Mouse (Mus musculus) neural tube, embryonic 14.5 days (tissue): Measurements from ENCODE around the gene Pdzrn4. TPM values are rescaled to one million over a fixed set of nuclear protein-coding genes. Genes with fewer than 3 reads are reported as not detected.

ENCODE experiments used
- ATAC-seq: fragments of 200-750 bp; cut with Nextera tagmentation; 2 replicates; pipeline ENCODE4 v1.8.0; 2017; ENCODE audit warnings: low read depth, mild to moderate bottlenecking, moderate TSS enrichment, moderate library complexity
- H3K27ac ChIP-seq: fragments of 300-500 bp; sonication (generic); 2 replicates; pipeline ENCODE4 v1.5.1; 2014; ENCODE audit warnings: low read depth, mild to moderate bottlenecking, control low read depth, low read length, moderate library complexity, mixed read lengths
- H3K27me3 ChIP-seq: fragments of 300-500 bp; sonication (generic); 2 replicates; pipeline ENCODE4 v1.6.1; 2014; ENCODE audit warnings: low read length; ENCODE audit not compliant: control insufficient read depth, insufficient read depth
- H3K36me3 ChIP-seq: fragments of 300-500 bp; sonication (generic); 2 replicates; pipeline ENCODE4 v1.6.1; 2014; ENCODE audit warnings: low read length, mixed read lengths; ENCODE audit not compliant: control insufficient read depth, insufficient read depth
- H3K4me1 ChIP-seq: fragments of 300-500 bp; sonication (generic); 2 replicates; pipeline ENCODE4 v1.6.1; 2014; ENCODE audit warnings: low read length; ENCODE audit not compliant: control insufficient read depth, insufficient read depth
- H3K4me2 ChIP-seq: fragments of 300-500 bp; sonication (generic); 2 replicates; pipeline ENCODE4 v1.6.1; 2014; ENCODE audit warnings: mild to moderate bottlenecking, low read depth, low read length, control low read depth
- H3K4me3 ChIP-seq: fragments of 300-500 bp; sonication (generic); 2 replicates; pipeline ENCODE4 v1.5.1; 2014; ENCODE audit warnings: low read depth, low read length, control low read depth, mixed read lengths
- H3K9ac ChIP-seq: fragments of 300-500 bp; sonication (generic); replicated peaks from 2 replicates; pipeline ENCODE4 v1.6.1; 2014; ENCODE audit warnings: low read depth, mild to moderate bottlenecking, control low read depth, low read length, mixed read lengths
- H3K9me3 ChIP-seq: fragments of 300-500 bp; sonication (generic); 2 replicates; pipeline ENCODE4 v1.6.1; 2016; ENCODE audit warnings: low read length; ENCODE audit not compliant: control insufficient read depth
- WGBS: fragments of 180-500 bp; shearing (Covaris S2); extraction: QIAGEN DNeasy Blood & Tissue Kit; methylation state at CpG from one replicate; pipeline ENCODE4 v1.1.7; 2014; 5-methylcytosine and 5-hydroxymethylcytosine counted together
- polyA plus RNA-seq: library from polyadenylated mRNA; unstranded; fragments of >200 nt; fragmentation: Nextera tagmentation; extraction: Ambion mirVana; gene quantifications from 2 replicates; pipeline ENCODE4 v1.2.1, GENCODE M21; 2014

The Pdzrn4 gene
- polyA plus RNA-seq, 1 experiment from 2014 or later = 23.3 TPM

- Histone ChIP-seq H3K27ac (no peak overlapping the region; the same call in 1 of the 2 replicates), H3K9ac (no peak overlapping the region), H3K4me2 (peak overlapping the region; percentile 30), H3K4me3 (no peak overlapping the region), H3K27me3 (no peaks in the 10 kb centered on the region), H3K4me1 (peaks cover 6% of the 10 kb centered on the region; the same call in 1 of the 2 replicates), H3K9me3 (no peaks in the 10 kb centered on the region), H3K36me3 (no peaks in the 10 kb centered on the region)
- peak; percentile 24; the same call in 1 of the 2 replicates for ATAC-seq
- 20% methylated on average over 19 of the region's 19 CpGs for WGBS
Observed at GRCm38 (mm10) chr15:92520677-92521225, 124.1 kb downstream of the Pdzrn4 start.

DNA sequence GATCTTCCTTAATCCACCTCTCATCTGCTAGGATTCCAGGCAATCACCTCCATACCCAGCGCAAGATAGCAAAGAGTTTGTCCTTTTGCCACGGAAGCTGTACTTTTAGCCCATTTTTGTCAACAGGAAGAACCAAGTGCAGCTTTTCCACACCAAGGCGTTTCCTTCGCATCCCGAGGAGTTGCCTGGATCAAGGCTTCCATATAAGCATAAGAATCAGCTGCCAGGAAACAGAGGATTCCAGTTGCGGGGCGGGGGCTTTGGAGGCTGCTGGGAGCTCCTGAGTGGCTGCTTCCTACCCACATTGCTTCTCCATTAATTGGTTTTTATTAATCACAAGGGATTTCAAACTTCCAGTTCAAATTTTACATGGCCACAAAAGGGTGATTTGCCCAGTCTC, 125.0 kb downstream of the Pdzrn4 start:
- Histone ChIP-seq H3K4me1 (peaks cover 5% of the 10 kb centered on the region; the same call in 1 of the 2 replicates), H3K27me3 (no peaks in the 10 kb centered on the region), H3K36me3 (no peaks in the 10 kb centered on the region), H3K9me3 (no peaks in the 10 kb centered on the region; the same call in 1 of the 2 replicates), H3K4me2 (peak overlapping the region; percentile 14; the same call in 1 of the 2 replicates), H3K27ac (no peak overlapping the region), H3K9ac (no peak overlapping the region), H3K4me3 (no peak overlapping the region)
- 26% methylated on average over 7 of the region's 7 CpGs for WGBS
- no peak for ATAC-seq

DNA sequence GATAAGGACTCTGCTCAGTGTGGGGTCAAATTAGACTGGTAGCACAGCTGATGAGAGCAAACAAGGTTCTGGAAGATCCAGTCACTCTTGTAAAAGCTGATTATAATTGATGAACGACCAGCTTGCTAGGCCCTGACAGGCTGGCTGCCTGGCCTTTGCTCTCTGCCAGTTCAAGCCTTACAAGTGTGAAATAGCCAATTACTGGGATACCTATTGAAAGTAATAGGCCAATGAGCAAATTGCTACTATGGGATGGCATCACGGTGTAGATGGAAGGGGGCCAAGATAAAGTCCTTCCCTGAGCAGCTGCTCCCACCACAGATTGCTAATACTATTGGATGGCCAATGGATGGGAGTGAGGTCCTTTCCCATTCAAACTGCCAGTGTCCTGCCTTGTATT, 128.2 kb downstream of the Pdzrn4 start:
- no peak overlapping the region for H3K4me2 ChIP-seq
- H3K27me3 ChIP-seq = no peaks in the 10 kb centered on the region
- H3K4me1 ChIP-seq = peaks cover 5% of the 10 kb centered on the region; the same call in 1 of the 2 replicates
- 10% methylated on average over 2 of the region's 2 CpGs for WGBS
- H3K36me3 ChIP-seq = no peaks in the 10 kb centered on the region
- peaks cover 3% of the 10 kb centered on the region; the same call in 1 of the 2 replicates for H3K9me3 ChIP-seq
- peak; percentile 79; the same call in 1 of the 2 replicates for ATAC-seq
- no peak overlapping the region for H3K4me3 ChIP-seq
- H3K9ac ChIP-seq = no peak overlapping the region
- H3K27ac ChIP-seq = no peak overlapping the region

GRCm38 (mm10) chr15:92525416-92525815, 128.7 kb downstream of the Pdzrn4 start:
- Histone ChIP-seq H3K9me3 (peaks cover 3% of the 10 kb centered on the region; the same call in 1 of the 2 replicates), H3K4me2 (no peak overlapping the region), H3K4me3 (no peak overlapping the region), H3K4me1 (peaks cover 5% of the 10 kb centered on the region; the same call in 1 of the 2 replicates), H3K27ac (no peak overlapping the region), H3K9ac (no peak overlapping the region), H3K27me3 (no peaks in the 10 kb centered on the region), H3K36me3 (no peaks in the 10 kb centered on the region)
- 0 out of 2 replicates have a peak, but pooled peaks have one; percentile 21 for ATAC-seq
- WGBS = 43% methylated on average over 9 of the region's 9 CpGs

DNA sequence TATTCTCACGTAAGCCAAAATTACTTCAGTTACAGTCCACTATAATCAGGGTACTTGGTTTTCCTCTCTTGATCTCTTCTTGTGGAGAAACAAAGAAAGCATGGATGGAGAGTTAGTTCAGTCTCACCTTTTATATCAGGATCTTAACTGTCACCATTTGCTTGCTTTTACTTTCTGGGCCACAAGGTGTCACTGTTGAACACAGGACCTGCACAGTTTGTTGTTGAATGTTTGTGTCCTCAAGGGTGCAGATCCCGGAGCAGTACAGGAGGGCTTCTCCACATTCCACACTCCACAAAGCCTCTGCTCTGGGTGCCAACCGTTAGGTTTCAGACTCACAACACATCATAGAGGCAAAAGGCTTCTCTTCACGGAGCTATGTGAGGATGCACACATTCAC, 130.1 kb downstream of the Pdzrn4 start:
- H3K4me3 ChIP-seq = no peak overlapping the region
- H3K27me3 ChIP-seq = no peaks in the 10 kb centered on the region
- no peak for ATAC-seq
- no peak overlapping the region for H3K4me2 ChIP-seq
- 74% methylated on average over 4 of the region's 4 CpGs for WGBS
- H3K9me3 ChIP-seq = peaks cover 3% of the 10 kb centered on the region; the same call in 1 of the 2 replicates
- H3K4me1 ChIP-seq = no peaks in the 10 kb centered on the region; the same call in 1 of the 2 replicates
- no peak overlapping the region for H3K9ac ChIP-seq
- H3K27ac ChIP-seq = no peak overlapping the region
- H3K36me3 ChIP-seq = no peaks in the 10 kb centered on the region

DNA sequence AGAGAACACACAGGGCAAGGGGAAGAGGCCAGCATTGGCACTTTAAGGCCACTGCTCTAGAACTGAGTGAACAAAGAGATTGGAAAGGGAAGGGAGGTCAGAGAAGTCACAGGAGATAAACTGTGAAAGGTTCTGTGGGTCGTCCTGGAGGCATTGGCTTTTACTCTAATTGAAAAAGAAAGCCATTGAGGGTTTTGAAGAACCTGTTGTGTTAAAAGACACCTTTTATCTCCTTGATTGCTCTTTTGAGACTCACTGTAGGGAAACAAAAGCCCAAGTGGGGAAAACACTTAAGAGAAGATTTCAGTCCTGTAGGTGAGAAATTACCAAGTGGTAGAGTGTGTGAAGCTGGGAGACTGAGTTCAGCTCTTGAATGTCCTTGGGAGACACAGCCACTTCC, 146.6 kb downstream of the Pdzrn4 start:
- WGBS = 19% methylated on average over 1 of the region's 1 CpGs
- H3K9ac ChIP-seq = no peak overlapping the region
- H3K4me3 ChIP-seq = no peak overlapping the region
- H3K27ac ChIP-seq = no peak overlapping the region
- no peaks in the 10 kb centered on the region for H3K27me3 ChIP-seq
- no peak for ATAC-seq
- H3K4me2 ChIP-seq = no peak overlapping the region
- H3K36me3 ChIP-seq = no peaks in the 10 kb centered on the region
- no peaks in the 10 kb centered on the region for H3K9me3 ChIP-seq
- H3K4me1 ChIP-seq = no peaks in the 10 kb centered on the region

DNA sequence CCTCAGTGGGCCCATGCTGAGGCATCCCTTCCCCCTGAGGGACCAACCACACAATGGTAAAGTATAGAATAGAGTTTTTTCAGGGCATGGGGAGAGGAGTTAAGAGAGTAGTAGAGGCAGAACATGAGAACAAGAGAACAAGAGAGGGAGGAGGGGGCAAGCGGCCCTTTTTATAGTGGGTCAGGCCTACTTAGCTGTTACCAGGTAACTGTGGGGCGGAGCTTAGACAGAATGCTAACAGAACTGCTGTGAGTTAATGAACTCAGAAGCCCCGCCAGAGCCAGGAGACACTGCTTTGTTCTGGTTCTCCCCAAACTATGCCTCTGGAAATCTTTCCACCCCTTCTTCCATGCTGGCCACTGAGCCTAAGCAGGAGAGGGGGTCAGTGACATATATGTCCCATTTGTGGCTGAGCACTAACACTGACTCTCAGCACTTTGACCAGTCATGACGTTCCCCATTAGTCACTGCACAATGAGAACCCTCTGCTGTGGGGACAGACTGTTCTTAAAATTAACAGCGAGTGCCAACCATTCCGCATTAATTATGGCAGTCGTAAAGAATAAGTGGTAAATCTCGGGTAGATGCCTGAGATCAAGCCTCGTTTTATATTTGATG, 150.7 kb downstream of the Pdzrn4 start:
- H3K27me3 ChIP-seq = no peaks in the 10 kb centered on the region
- no peak overlapping the region for H3K4me2 ChIP-seq
- H3K4me3 ChIP-seq = no peak overlapping the region
- H3K4me1 ChIP-seq = no peaks in the 10 kb centered on the region
- no peaks in the 10 kb centered on the region for H3K36me3 ChIP-seq
- no peaks in the 10 kb centered on the region for H3K9me3 ChIP-seq
- no peak overlapping the region for H3K27ac ChIP-seq
- no peak for ATAC-seq
- H3K9ac ChIP-seq = no peak overlapping the region
- 33% methylated on average over 9 of the region's 9 CpGs for WGBS

GRCm38 (mm10) chr15:92555012-92555574, 158.4 kb downstream of the Pdzrn4 start:
- Histone ChIP-seq H3K4me3 (no peak overlapping the region), H3K9me3 (no peaks in the 10 kb centered on the region), H3K27ac (no peak overlapping the region), H3K4me1 (no peaks in the 10 kb centered on the region), H3K36me3 (no peaks in the 10 kb centered on the region), H3K4me2 (no peak overlapping the region), H3K9ac (no peak overlapping the region), H3K27me3 (no peaks in the 10 kb centered on the region)
- no peak for ATAC-seq
- WGBS = 80% methylated on average over 7 of the region's 7 CpGs

GRCm38 (mm10) chr15:92555716-92556115, 159.0 kb downstream of the Pdzrn4 start:
- Histone ChIP-seq H3K4me2 (no peak overlapping the region), H3K4me3 (no peak overlapping the region), H3K9me3 (no peaks in the 10 kb centered on the region), H3K27me3 (no peaks in the 10 kb centered on the region), H3K9ac (no peak overlapping the region), H3K27ac (no peak overlapping the region), H3K4me1 (no peaks in the 10 kb centered on the region), H3K36me3 (no peaks in the 10 kb centered on the region)
- ATAC-seq = no peak
- 82% methylated on average over 3 of the region's 3 CpGs for WGBS
